Mouse (Mus musculus): ENCODE results near the gene Sema4a. TPM values are rescaled to one million over a fixed set of nuclear protein-coding genes. Genes with fewer than 3 reads are reported as not detected.

Sema4a gene
- total RNA-seq, 2 experiments from 2014 or later = 33.1 to 38.1 TPM

- DNase-seq (ENCODE audit: low spot score in 2 of 2) = no peak
Measured at GRCm38 (mm10) chr3:88398666-88399065, 62.3 kb downstream of the Sema4a start.

GRCm38 (mm10) chr3:88395742-88396141 lies 65.2 kb downstream of the Sema4a start:
- DNase-seq (ENCODE audit: low spot score in 2 of 2) = no peak

- DNase-seq (ENCODE audit: low spot score in 2 of 2) = no peak
Measured at GRCm38 (mm10) chr3:88395288-88395687, 65.7 kb downstream of the Sema4a start.

- DNase-seq (ENCODE audit: low spot score in 2 of 2) = no peak
Measured at GRCm38 (mm10) chr3:88393776-88394375, 67.1 kb downstream of the Sema4a start.

Small RNA genes lying within 50 kb of the gene (microRNA-seq; reads per million reads assigned to microRNA genes)
- 0 to 1.8 reads per million in 2 experiments for gene Mir7011

Other genes starting within 250 kb of the Sema4a start
- not detected for gene Rhbg, start 206.5 kb downstream of the Sema4a start, total RNA-seq (2021)
- not detected for gene Gm38392, start 174.0 kb downstream of the Sema4a start, total RNA-seq (2021)
- gene Tsacc, start 164.2 kb downstream of the Sema4a start, total RNA-seq (2021) = 1 to 10 TPM; 4.0 to 5.3 TPM
- gene Cct3, start 164.1 kb downstream of the Sema4a start, total RNA-seq (2021) = 100 to 1,000 TPM; 191 to 198 TPM
- gene Glmp, start 136.2 kb downstream of the Sema4a start, total RNA-seq (2021) = 10 to 100 TPM; 86.2 to 90.2 TPM
- 1 to 10 TPM in 1 of 2 experiments, under 1 TPM in 1; 0.93 to 1.3 TPM for gene Tmem79, start 125.0 kb downstream of the Sema4a start, total RNA-seq (2021)
- 10 to 100 TPM; 65.4 to 71.8 TPM for gene Smg5, start 124.9 kb downstream of the Sema4a start, total RNA-seq (2021)
- gene Paqr6, start 96.6 kb downstream of the Sema4a start, total RNA-seq (2021) = 1 to 10 TPM; 8.1 to 9.4 TPM
- gene Bglap3, start 88.4 kb downstream of the Sema4a start, total RNA-seq (2021) = not detected
- not detected for gene Bglap2, start 82.5 kb downstream of the Sema4a start, total RNA-seq (2021)
- 1 to 10 TPM in 1 of 2 experiments, not detected in 1; 1.3 TPM for gene Bglap, start 76.7 kb downstream of the Sema4a start, total RNA-seq (2021)
- gene Pmf1, start 50.9 kb downstream of the Sema4a start, total RNA-seq (2021) = 1 to 10 TPM; 6.9 to 9.9 TPM
- gene Slc25a44, start 36.0 kb downstream of the Sema4a start, total RNA-seq (2021) = 10 to 100 TPM; 68.6 to 70.3 TPM
- gene Lmna, start 48.8 kb upstream of the Sema4a start, total RNA-seq (2021) = 10 to 100 TPM; 42.0 to 49.3 TPM
- gene Mex3a, start 71.2 kb upstream of the Sema4a start, total RNA-seq (2021) = 10 to 100 TPM in 1 of 2 experiments, 1 to 10 TPM in 1; 9.0 to 10.7 TPM
- not detected for gene Rab25, start 87.1 kb upstream of the Sema4a start, total RNA-seq (2021)
- 100 to 1,000 TPM in 1 of 2 experiments, 10 to 100 TPM in 1; 96.1 to 113 TPM for gene Lamtor2, start 91.9 kb upstream of the Sema4a start, total RNA-seq (2021)
- gene Ubqln4, start 92.6 kb upstream of the Sema4a start, total RNA-seq (2021) = 10 to 100 TPM; 77.3 to 81.8 TPM
- gene Ssr2, start 114.7 kb upstream of the Sema4a start, total RNA-seq (2021) = 100 to 1,000 TPM; 110 to 120 TPM
- gene Arhgef2, start 144.8 kb upstream of the Sema4a start, total RNA-seq (2021) = 100 to 1,000 TPM; 258 to 259 TPM
- not detected for gene Rxfp4, start 192.0 kb upstream of the Sema4a start, total RNA-seq (2021)
- gene Khdc4, start 224.6 kb upstream of the Sema4a start, total RNA-seq (2021) = 10 to 100 TPM; 51.5 to 61.6 TPM